Mouse (Mus musculus): Measurements from ENCODE around the gene Snupn. TPM values are rescaled to one million over a fixed set of nuclear protein-coding genes. Genes with fewer than 3 reads are reported as not detected.

Gene Snupn
- polyA plus RNA-seq (2017; shearing (Covaris generic)): 15.2 TPM

DNA sequence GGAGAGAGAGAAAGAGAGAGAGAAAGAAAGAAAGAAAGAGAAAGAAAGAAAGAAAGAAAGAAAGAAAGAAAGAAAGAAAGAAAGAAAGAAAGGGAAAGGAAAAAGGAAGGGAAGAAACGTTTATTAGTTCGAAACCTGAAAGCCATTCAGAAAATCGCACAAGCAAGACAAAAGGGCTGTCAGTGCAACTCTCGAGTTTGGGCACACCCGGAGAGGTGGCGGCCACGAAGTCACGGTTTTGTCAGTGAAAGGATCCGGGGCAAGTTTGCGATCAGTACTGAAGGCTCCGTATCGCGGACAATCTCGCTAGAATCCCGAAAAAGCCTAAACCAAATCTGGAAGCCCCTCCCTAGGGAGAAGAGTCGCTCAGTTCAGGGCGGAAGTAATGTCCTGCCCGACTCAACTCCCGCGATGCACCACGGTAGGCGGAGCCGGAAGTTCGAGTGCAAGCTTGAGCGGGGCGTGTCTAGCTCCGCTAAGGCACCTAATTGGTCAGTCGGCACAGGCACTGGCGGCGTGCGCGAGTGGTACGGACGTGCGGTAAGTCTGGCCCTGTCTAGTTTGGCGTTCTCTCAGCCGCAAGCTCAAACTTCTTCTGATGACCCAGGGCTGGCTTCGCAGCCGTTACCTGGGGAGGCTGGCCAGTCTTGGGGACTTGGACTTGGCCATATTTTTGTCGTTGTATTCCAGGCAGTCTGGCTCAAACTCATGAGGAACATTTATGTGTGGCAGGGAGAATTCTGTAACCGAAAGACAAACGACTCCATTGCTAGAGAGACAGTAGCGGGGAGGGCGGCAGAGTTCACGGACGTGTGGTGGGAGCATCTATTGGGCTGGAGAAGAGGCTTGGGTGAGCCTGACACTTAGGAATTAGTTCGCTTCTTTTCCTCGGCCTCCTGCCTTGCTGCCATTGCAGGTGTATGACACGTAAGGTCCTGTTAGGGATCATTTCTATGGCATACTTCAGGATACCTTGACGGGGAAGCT, at the start of gene Snupn:
Gene Snupn, plus strand, starts transcription at position 465 of the 987 bp plus-strand sequence.

GRCm38 (mm10) chr9:56928041-56928811, 22.5 kb upstream of the Snupn start, which contains the start of gene Snx33:
TSS of gene Snx33 (minus strand) at chr9:56928371.

GRCm38 (mm10) chr9:56937223-56938160, 13.2 kb upstream of the Snupn start, which contains the start of gene Imp3:
TSS of gene Imp3 (plus strand) at chr9:56937475.

DNA sequence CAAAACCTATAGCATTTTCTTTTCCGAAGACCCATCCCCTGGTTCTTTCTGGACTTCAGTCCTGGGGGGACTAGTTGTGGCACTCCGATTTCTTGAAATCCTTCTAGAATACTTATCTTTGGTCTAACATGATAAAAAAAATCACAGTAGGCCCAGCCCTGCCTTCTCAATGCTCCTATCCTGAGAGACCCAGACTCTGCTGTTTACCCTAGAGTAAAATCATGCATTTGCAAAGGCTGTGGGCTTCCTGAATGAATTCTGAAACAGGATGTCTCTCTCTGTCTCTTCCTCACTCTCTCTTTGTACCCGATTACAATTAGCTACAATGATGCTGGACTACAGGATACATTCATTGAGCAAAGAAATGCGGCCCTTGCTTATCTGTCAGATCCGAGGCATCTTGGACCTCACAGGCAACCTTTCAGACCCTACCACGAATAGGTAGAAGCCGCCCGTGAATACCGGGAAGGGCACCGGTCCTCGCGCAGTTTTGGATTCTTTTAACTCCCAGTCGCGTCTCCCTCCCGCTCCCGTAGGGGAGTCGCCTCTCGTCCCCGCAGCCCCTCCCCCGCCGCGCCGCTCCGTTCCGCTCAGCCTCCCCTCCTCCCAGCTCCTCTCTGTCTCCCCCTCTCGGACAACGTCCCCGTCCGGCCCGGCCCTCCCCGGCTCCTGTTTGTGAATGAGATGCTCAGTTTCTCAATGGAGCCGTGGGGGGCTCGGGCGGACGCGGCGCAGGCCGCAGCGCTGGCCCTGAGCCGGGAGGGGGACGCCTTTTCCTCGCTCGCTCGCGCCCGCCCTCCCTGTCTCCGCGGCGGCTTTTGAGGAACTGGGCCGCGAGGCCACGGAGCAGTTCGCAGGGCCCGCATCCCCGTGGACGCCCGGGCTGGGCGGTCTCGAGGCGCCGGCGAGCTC, 43.9 kb downstream of the Snupn start, which contains the start of gene Ptpn9:
Gene Ptpn9, plus strand, starts transcription at position 638 of the 912 bp plus-strand sequence.

Other genes starting within 250 kb of the Snupn start
- not detected for gene Lingo1, start 154.4 kb upstream of the Snupn start, polyA plus RNA-seq (2017; shearing (Covaris generic))
- not detected for gene Odf3l1, start 86.2 kb upstream of the Snupn start, polyA plus RNA-seq (2017; shearing (Covaris generic))
- gene Cspg4, start 85.8 kb upstream of the Snupn start, polyA plus RNA-seq (2017; shearing (Covaris generic)): 0.07 TPM
- gene Snx33, start 22.5 kb upstream of the Snupn start, polyA plus RNA-seq (2017; shearing (Covaris generic)): 9.6 TPM
- 92.1 TPM for gene Imp3, start 13.4 kb upstream of the Snupn start, polyA plus RNA-seq (2017; shearing (Covaris generic))
- gene Ptpn9, start 44.0 kb downstream of the Snupn start, polyA plus RNA-seq (2017; shearing (Covaris generic)): 19.0 TPM
- gene Sin3a, start 121.2 kb downstream of the Snupn start, polyA plus RNA-seq (2017; shearing (Covaris generic)): 39.6 TPM
- gene Man2c1, start 179.8 kb downstream of the Snupn start, polyA plus RNA-seq (2017; shearing (Covaris generic)): 75.6 TPM
- 30.6 TPM for gene Neil1, start 197.4 kb downstream of the Snupn start, polyA plus RNA-seq (2017; shearing (Covaris generic))
- 303 TPM for gene Commd4, start 207.5 kb downstream of the Snupn start, polyA plus RNA-seq (2017; shearing (Covaris generic))

Measured in CD4-positive, CD25-positive, alpha-beta regulatory T cell (primary cell).